Mouse (Mus musculus) heart, postnatal 0 days (tissue): ENCODE data around the gene Jun. TPM values are rescaled to one million over a fixed set of nuclear protein-coding genes. Genes with fewer than 3 reads are reported as not detected.

Experiments
- ATAC-seq: fragments of 200-750 bp; cut with Nextera tagmentation; 2 replicates; pipeline ENCODE4 v1.8.0; 2017; ENCODE audit warnings: low read depth, moderate number of reproducible peaks, moderate library complexity; ENCODE audit not compliant: insufficient read depth
- DNase-seq: peaks from one replicate; pipeline ENCODE4 v3.0.0-alpha.2; 2016; ENCODE audit warnings: low spot score
- H3K27ac ChIP-seq: fragments of 300-500 bp; sonication (generic); 2 replicates; pipeline ENCODE4 v1.5.1; 2014; ENCODE audit warnings: low read depth, mild to moderate bottlenecking
- H3K27me3 ChIP-seq: fragments of 300-500 bp; sonication (generic); 2 replicates; pipeline ENCODE4 v1.6.1; 2014; ENCODE audit warnings: low read length, mixed read lengths; ENCODE audit not compliant: control insufficient read depth, insufficient read depth
- H3K36me3 ChIP-seq: fragments of 300-500 bp; sonication (generic); replicated peaks from 2 replicates; pipeline ENCODE4 v1.6.1; 2014; ENCODE audit warnings: low read length, mixed read lengths; ENCODE audit not compliant: control insufficient read depth, insufficient read depth
- H3K4me1 ChIP-seq: fragments of 300-500 bp; sonication (generic); 2 replicates; pipeline ENCODE4 v1.6.1; 2014; ENCODE audit warnings: antibody characterized with exemption; ENCODE audit not compliant: control insufficient read depth, insufficient read depth
- H3K4me2 ChIP-seq: fragments of 300-500 bp; sonication (generic); 2 replicates; pipeline ENCODE4 v1.6.1; 2014; ENCODE audit warnings: low read depth, mild to moderate bottlenecking, low read length, moderate library complexity
- H3K4me3 ChIP-seq: fragments of 300-500 bp; sonication (generic); 2 replicates; pipeline ENCODE4 v1.5.1; 2014; ENCODE audit warnings: low read depth, low read length
- H3K9ac ChIP-seq: fragments of 300-500 bp; sonication (generic); replicated peaks from 2 replicates; pipeline ENCODE4 v1.6.1; 2014; ENCODE audit warnings: low read depth, low read length, mixed read lengths
- H3K9me3 ChIP-seq: fragments of 300-500 bp; sonication (generic); replicated peaks from 2 replicates; pipeline ENCODE4 v1.6.1; 2016; ENCODE audit warnings: low read length; ENCODE audit not compliant: control insufficient read depth
- CTCF ChIP-seq: IDR thresholded peaks from 2 replicates; pipeline ENCODE4 v1.5.1; 2016; ENCODE audit warnings: antibody characterized with exemption, control low read depth, low read depth
- EP300 ChIP-seq: IDR thresholded peaks from 2 replicates; pipeline ENCODE4 v1.6.1; 2016; ENCODE audit warnings: antibody characterized with exemption, low read depth
- WGBS: fragments of 180-500 bp; shearing (Covaris S2); extraction: QIAGEN DNeasy Blood & Tissue Kit; methylation state at CpG from one replicate; pipeline ENCODE4 v1.1.7; 2014; 5-methylcytosine and 5-hydroxymethylcytosine counted together
- polyA plus RNA-seq: library from polyadenylated mRNA; unstranded; fragments of >200 nt; fragmentation: Nextera tagmentation; extraction: Ambion mirVana; gene quantifications from 2 replicates; pipeline ENCODE4 v1.2.1, GENCODE M21; 2015
- total RNA-seq: library from RNA; depleted of rRNA; stranded (reverse); fragments of >200 nt; gene quantifications from 2 replicates; pipeline ENCODE4 v1.2.3, GENCODE M21; 2014; ENCODE audit warnings: low replicate concordance

Gene Jun
- total and polyA plus RNA-seq, 2 experiments from 2014 or later: 74.1 to 111 TPM

DNA sequence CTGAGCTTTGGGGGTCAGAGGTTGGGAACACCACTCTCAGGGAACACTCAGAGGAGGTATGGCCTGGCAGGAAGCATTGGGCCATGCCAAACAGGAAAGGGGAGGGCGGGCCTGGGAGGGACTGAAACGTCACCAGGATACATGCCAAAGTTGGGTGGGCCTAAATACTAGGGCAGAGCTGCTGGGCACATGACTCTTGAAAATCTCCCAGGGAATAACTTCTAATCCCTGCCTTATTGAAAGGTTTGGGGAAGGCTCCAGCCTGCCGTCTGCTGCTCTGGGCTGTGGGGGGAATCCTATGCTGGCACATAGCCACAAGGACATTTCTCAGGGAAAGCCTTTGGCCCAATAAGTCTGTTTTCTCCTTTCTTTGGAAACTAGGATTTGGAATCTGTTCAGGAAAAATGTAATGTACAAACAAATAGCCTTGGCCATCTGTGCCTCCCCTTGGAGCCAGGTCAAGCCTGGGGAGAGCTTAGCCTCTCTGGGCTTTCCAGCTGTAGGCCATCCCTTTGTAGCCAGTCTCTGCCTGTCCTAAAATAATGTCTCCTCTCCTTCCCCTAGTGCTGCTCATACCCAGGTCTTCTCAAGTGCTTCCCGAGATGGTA is 30.6 kb upstream of the Jun start:
- no peak overlapping the region for H3K4me2 ChIP-seq
- TF ChIP-seq EP300: peak; percentile 70
- TF ChIP-seq CTCF: no peak
- no peak overlapping the region for H3K9ac ChIP-seq
- H3K27me3 ChIP-seq: no peaks in the 10 kb centered on the region
- no peaks in the 10 kb centered on the region for H3K36me3 ChIP-seq
- H3K4me1 ChIP-seq: peaks cover 19% of the 10 kb centered on the region
- H3K4me3 ChIP-seq: no peak overlapping the region
- peak overlapping the region; percentile 77 for H3K27ac ChIP-seq
- no peaks in the 10 kb centered on the region for H3K9me3 ChIP-seq
- whole genome bisulfite sequencing: 35% methylated on average over 4 of the region's 4 CpGs
- DNase-seq (peak; percentile 80), ATAC-seq (peak; percentile 86)

DNA sequence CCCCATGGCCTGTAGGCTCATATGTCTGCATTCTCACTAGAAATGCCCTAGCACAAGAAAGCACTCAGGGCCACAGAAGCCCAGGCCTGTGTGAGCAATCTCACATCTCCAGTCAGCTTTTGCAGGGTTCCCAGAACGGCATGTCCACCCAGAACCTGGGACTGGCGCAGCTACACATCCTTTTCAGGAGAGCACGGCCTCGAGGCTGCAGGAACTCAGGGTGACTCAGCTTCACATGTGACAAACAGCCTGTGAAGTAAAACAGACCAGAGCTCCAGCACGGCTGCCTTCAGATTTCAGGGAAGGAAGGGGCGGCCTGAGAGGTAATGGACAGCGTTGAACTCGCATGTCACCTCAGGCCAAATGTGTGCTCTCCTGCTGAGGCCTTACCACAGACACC is 29.6 kb upstream of the Jun start:
- Histone ChIP-seq H3K4me2 (no peak overlapping the region), H3K27ac (peak overlapping the region; percentile 77), H3K9me3 (no peaks in the 10 kb centered on the region), H3K9ac (no peak overlapping the region), H3K36me3 (no peaks in the 10 kb centered on the region), H3K27me3 (no peaks in the 10 kb centered on the region), H3K4me1 (peaks cover 19% of the 10 kb centered on the region), H3K4me3 (no peak overlapping the region)
- peak; percentile 49 for DNase-seq
- peak; percentile 70 for ATAC-seq
- WGBS: 13% methylated on average over 8 of the region's 8 CpGs
- no peak for TF ChIP-seq CTCF
- no peak for TF ChIP-seq EP300

DNA sequence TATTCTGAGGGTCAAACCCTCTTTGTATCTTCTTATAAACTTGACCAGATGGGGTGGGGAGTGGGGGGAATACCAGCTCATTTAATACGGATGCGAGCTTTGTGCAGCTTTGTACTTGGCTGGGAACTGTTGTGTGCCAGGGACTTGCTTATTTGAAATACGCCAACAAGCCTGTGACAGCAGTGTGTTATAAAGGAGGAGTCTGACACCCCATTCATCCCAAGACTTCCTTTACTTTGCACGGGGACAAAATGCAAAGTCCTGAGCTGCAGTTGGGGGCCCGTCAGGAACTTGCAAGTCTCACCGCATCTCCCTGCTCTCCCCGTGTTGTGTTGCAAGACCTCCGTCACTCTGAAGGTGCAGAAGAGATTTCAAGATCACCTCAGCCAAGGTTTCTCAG is 26.6 kb upstream of the Jun start:
- H3K27me3 ChIP-seq: no peaks in the 10 kb centered on the region
- H3K36me3 ChIP-seq: no peaks in the 10 kb centered on the region
- ATAC-seq: no peak
- no peaks in the 10 kb centered on the region for H3K9me3 ChIP-seq
- WGBS: 70% methylated on average over 8 of the region's 8 CpGs
- TF ChIP-seq EP300 (no peak), CTCF (no peak)
- H3K27ac ChIP-seq: no peak overlapping the region
- peaks cover 19% of the 10 kb centered on the region for H3K4me1 ChIP-seq
- no peak overlapping the region for H3K4me2 ChIP-seq
- no peak overlapping the region for H3K4me3 ChIP-seq
- no peak for DNase-seq
- no peak overlapping the region for H3K9ac ChIP-seq

DNA sequence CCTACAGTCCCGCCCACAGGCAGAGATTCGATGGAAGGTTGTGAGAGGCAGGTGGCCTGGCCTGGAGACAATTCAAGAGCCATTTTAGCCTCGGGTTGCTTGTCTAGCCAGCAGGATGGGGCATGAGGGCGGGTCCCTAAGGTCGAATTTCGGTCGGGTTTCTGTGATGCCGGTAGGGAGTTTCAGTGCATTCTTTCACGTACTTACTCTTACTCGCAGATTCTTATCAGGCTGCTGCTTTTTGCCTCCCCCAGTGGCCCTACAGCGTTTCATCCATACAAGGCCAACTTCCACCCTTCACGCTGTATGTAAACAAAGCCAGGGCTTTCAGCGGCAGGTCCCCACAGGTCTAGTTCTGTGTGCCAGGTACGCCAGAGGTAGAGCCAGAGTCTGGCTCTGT is 24.3 kb upstream of the Jun start:
- Histone ChIP-seq H3K9me3 (no peaks in the 10 kb centered on the region), H3K4me3 (no peak overlapping the region), H3K36me3 (no peaks in the 10 kb centered on the region), H3K4me1 (peaks cover 3% of the 10 kb centered on the region), H3K27me3 (no peaks in the 10 kb centered on the region), H3K4me2 (no peak overlapping the region), H3K9ac (no peak overlapping the region), H3K27ac (no peak overlapping the region)
- WGBS: 56% methylated on average over 14 of the region's 14 CpGs
- no peak for TF ChIP-seq EP300
- ATAC-seq: no peak
- no peak for DNase-seq

DNA sequence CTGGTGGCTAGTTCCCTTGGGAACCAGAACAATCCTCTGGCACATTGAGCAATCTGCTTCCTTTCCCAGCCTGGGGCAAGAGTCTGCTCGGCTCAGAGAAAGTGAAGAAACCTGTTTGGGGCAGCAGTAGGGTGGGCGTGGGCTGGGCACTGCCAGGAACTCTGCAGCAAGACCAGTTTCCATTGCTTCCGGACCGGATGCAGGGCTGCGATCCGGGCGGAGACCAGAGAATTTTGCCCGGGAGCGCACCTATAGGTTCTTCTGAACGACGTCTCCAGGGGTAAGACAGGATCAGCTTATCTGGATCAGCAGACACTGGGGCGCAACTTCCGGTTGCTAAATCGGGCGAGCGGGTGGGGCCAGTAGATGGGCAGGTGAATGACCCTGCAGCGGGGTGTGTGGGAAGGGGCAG is 23.6 kb upstream of the Jun start:
- no peaks in the 10 kb centered on the region for H3K9me3 ChIP-seq
- no peak for TF ChIP-seq CTCF
- no peak for TF ChIP-seq EP300
- H3K9ac ChIP-seq: no peak overlapping the region
- no peaks in the 10 kb centered on the region for H3K4me1 ChIP-seq
- no peak for ATAC-seq
- no peak overlapping the region for H3K27ac ChIP-seq
- 81% methylated on average over 17 of the region's 17 CpGs for WGBS
- no peaks in the 10 kb centered on the region for H3K36me3 ChIP-seq
- no peak overlapping the region for H3K4me2 ChIP-seq
- no peaks in the 10 kb centered on the region for H3K27me3 ChIP-seq
- H3K4me3 ChIP-seq: no peak overlapping the region
- DNase-seq: no peak

DNA sequence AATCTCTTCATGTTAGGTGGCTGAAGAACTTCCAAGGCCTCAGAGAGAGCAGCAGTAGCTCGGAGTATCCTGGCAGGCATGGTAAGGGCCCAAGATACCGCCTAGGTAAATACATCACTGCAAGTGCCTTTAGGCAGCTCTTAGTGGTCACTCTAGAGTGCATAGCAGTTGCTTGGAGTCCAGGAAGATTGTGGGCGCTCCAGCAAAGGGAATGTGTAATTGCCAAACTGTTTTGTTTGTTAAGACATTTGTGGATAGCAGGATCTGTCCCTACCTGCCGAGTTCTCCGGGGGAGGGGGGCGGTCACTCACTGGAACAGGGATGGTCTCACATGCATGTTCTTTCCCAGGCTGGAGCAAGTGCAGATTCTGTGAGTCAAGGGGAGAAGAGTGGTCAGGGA is 22.3 kb upstream of the Jun start:
- H3K27ac ChIP-seq: no peak overlapping the region
- WGBS: 91% methylated on average over 6 of the region's 6 CpGs
- H3K4me2 ChIP-seq: no peak overlapping the region
- TF ChIP-seq CTCF: no peak
- TF ChIP-seq EP300: no peak
- no peaks in the 10 kb centered on the region for H3K9me3 ChIP-seq
- no peaks in the 10 kb centered on the region for H3K4me1 ChIP-seq
- DNase-seq (no peak), ATAC-seq (no peak)
- H3K27me3 ChIP-seq: no peaks in the 10 kb centered on the region
- H3K4me3 ChIP-seq: no peak overlapping the region
- no peak overlapping the region for H3K9ac ChIP-seq
- no peaks in the 10 kb centered on the region for H3K36me3 ChIP-seq
